Mouse (Mus musculus): ENCODE measurements around the gene Gm20518.

DNA sequence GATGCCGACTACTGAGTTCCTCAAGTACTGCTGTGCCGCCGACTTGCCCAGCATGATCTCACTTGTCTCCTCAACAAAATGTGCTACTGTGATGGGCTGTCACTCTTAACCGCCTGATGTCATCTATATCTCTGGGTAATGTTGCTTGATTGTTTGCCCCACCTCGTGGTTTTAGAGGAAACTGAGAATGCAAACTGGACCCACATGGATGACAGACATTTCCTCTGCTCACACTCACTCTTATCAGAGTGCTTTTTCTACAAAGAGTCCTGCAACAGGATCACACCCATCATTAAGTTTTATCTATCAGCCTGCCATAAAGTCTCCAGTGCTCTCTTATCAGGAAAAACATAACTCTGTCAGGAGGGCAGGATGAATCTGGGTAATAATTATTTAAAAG is 20.2 kb downstream of the Gm20518 start:
- TF ChIP-seq POLR2A (IDR thresholded peaks at IDR 0.05; ENCODE audit: low read depth, low read length) (no peak), CTCF (IDR thresholded peaks at IDR 0.05; ENCODE audit: borderline replicate concordance, insufficient read depth, low read length) (no peak)

All from embryonic fibroblast, embryonic 13.5 days (primary cell).